Mouse (Mus musculus): ENCODE measurements at regions not wholly inside any gene's neighbourhood (a gene's known extent, or its start where the extent isn't known, plus 50 kb on each side); places are given as distances from the start of the nearest gene placed in this dataset.

GRCm38 (mm10) chr1:167905424-167905823, 216.4 kb downstream of the Lmx1a start:
- DNase-seq (ENCODE audit: extremely low spot score in 1 of 2, low spot score in 1 of 2), result peak in 1 of 2 experiments; percentile 15

- no peak for DNase-seq (ENCODE audit: extremely low spot score in 1 of 2, low spot score in 1 of 2)
Observed at GRCm38 (mm10) chr1:167912074-167912473, 223.0 kb downstream of the Lmx1a start.

- DNase-seq (ENCODE audit: extremely low spot score in 1 of 2, low spot score in 1 of 2), result peak; percentile 40 to 95
Observed at GRCm38 (mm10) chr1:167914982-167915561, 226.0 kb downstream of the Lmx1a start.

GRCm38 (mm10) chr1:167915578-167916275, 226.7 kb downstream of the Lmx1a start:
- no peak for DNase-seq (ENCODE audit: extremely low spot score in 1 of 2, low spot score in 1 of 2)

GRCm38 (mm10) chr1:167922917-167923316, 233.9 kb downstream of the Lmx1a start:
- DNase-seq (ENCODE audit: extremely low spot score in 1 of 2, low spot score in 1 of 2), result no peak

- no peak for DNase-seq (ENCODE audit: extremely low spot score in 1 of 2, low spot score in 1 of 2)
Observed at GRCm38 (mm10) chr1:167928060-167928467, 239.0 kb downstream of the Lmx1a start.

GRCm38 (mm10) chr1:167929729-167930341, 240.8 kb downstream of the Lmx1a start:
- DNase-seq (ENCODE audit: extremely low spot score in 1 of 2, low spot score in 1 of 2), result no peak

- DNase-seq (ENCODE audit: extremely low spot score in 1 of 2, low spot score in 1 of 2), result peak in 1 of 2 experiments; percentile 83
Observed at GRCm38 (mm10) chr1:167932088-167932487, 243.1 kb downstream of the Lmx1a start.

GRCm38 (mm10) chr1:167936726-167937125, 247.7 kb downstream of the Lmx1a start:
- DNase-seq (ENCODE audit: extremely low spot score in 1 of 2, low spot score in 1 of 2), result no peak

- no peak for DNase-seq (ENCODE audit: extremely low spot score in 1 of 2, low spot score in 1 of 2)
Observed at GRCm38 (mm10) chr1:167938176-167938575, 249.1 kb downstream of the Lmx1a start.

- DNase-seq (ENCODE audit: extremely low spot score in 1 of 2, low spot score in 1 of 2), result peak in 1 of 2 experiments; percentile 76
Observed at GRCm38 (mm10) chr1:167942037-167942470, 253.0 kb downstream of the Lmx1a start.

GRCm38 (mm10) chr1:167943121-167943520, 254.1 kb downstream of the Lmx1a start:
- no peak for DNase-seq (ENCODE audit: extremely low spot score in 1 of 2, low spot score in 1 of 2)

GRCm38 (mm10) chr1:167945615-167946252, 256.7 kb downstream of the Lmx1a start:
- DNase-seq (ENCODE audit: extremely low spot score in 1 of 2, low spot score in 1 of 2), result peak; percentile 78 to 87

- DNase-seq (ENCODE audit: extremely low spot score in 1 of 2, low spot score in 1 of 2), result no peak
Observed at GRCm38 (mm10) chr1:167947866-167948265, 258.8 kb downstream of the Lmx1a start.

GRCm38 (mm10) chr1:167951717-167952116, 262.7 kb downstream of the Lmx1a start:
- DNase-seq (ENCODE audit: extremely low spot score in 1 of 2, low spot score in 1 of 2), result no peak

GRCm38 (mm10) chr1:167958531-167958930, 269.5 kb downstream of the Lmx1a start:
- DNase-seq (ENCODE audit: extremely low spot score in 1 of 2, low spot score in 1 of 2), result no peak

- no peak for DNase-seq (ENCODE audit: extremely low spot score in 1 of 2, low spot score in 1 of 2)
Observed at GRCm38 (mm10) chr1:167969545-167969944, 280.5 kb downstream of the Lmx1a start.

GRCm38 (mm10) chr1:167969985-167970384, 280.9 kb downstream of the Lmx1a start:
- DNase-seq (ENCODE audit: extremely low spot score in 1 of 2, low spot score in 1 of 2), result no peak

- no peak for DNase-seq (ENCODE audit: extremely low spot score in 1 of 2, low spot score in 1 of 2)
Observed at GRCm38 (mm10) chr1:167976708-167977107, 287.7 kb downstream of the Lmx1a start.

GRCm38 (mm10) chr1:167979187-167979586, 290.1 kb downstream of the Lmx1a start:
- peak; percentile 5 to 34 for DNase-seq (ENCODE audit: extremely low spot score in 1 of 2, low spot score in 1 of 2)

GRCm38 (mm10) chr1:167979588-167979987, 290.6 kb downstream of the Lmx1a start:
- no peak for DNase-seq (ENCODE audit: extremely low spot score in 1 of 2, low spot score in 1 of 2)

All from frontal cortex, adult 2 months (tissue).